Mouse (Mus musculus) cerebral cortex, adult 2 months (tissue): ENCODE measurements around the gene Zfp11.

Source experiments
- WGBS: fragments of 180-500 bp; shearing (Covaris S2); methylation state at CpG from one replicate; pipeline ENCODE4 v1.1.7; 2018; 5-methylcytosine and 5-hydroxymethylcytosine counted together

The Zfp11 gene

DNA sequence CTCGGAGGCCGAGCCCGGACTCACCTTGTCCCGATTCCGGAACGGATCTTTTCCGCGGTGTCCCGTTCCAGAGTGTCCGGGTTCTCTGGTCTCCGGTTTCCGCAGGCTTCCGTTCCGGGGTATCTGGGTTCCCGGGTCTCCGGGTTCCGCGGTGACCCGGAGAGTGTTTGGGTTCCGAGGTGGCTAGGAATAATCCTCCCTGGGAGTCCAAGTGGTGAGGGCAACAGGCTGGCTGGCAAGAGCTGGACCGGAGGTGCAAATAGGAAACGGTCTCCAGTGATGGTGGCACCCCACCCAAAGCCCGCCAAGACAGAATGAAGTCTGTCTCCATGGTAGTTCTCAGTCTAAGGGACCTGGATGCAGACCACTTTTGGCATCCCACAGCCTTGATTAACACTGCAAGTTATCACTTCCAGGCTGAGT lies at the start of gene Zfp11:
Gene Zfp11 (minus strand): TSS at position 64 of the 423 bp plus-strand sequence.
- WGBS: 1% methylated on average over 23 of the region's 23 CpGs

DNA sequence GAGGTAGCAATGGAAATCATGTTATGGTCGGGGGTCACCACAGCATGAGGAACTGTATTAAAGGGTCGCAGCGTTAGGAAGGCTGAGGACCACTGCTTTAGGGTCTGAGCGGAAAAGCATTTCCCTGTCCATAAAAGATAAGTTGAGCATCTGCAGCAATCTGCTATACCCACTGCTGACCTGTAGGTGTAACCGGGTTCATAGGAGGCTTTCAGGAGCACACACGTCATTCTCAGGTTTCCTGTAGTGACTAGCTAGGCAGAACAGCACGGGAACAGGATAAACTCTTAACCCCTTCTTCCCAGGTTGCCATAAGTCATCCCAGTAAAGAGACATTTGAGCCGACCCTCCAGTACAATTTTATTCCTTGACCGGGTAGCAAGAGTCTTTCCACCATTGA lies 47.1 kb upstream of the Zfp11 start:
- WGBS: 82% methylated on average over 9 of the region's 9 CpGs

DNA sequence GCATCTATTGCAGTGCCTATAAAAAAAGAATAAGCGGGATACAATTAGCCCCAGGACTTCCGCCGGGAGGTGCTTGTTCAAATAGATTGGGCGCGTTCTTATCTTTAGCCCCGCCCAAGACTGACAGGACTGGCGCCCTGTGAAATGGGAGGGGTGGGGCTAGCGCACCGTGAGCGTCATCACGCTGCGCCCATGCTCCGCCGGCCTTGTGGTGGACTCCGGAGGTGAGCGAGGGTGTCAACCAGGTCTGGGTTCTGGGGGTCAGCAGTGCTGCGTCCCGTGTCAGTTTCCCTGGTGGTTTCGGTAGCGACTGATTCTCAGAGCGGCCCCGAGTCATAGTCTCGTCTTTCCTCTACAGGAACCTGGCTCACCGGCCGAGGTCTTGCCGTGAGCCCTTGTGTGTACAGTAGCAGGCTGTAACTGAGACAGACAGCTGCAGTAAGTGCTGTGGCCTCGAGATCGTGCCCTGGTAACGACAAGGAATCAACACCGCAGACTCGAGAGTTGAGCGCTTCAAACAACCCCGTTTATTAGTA lies 45.5 kb upstream of the Zfp11 start, which contains the start of gene Mrps17:
Gene Mrps17 (plus strand): TSS at position 172 of the 536 bp plus-strand sequence.
- WGBS: under 1% methylated on average over 33 of the region's 33 CpGs

DNA sequence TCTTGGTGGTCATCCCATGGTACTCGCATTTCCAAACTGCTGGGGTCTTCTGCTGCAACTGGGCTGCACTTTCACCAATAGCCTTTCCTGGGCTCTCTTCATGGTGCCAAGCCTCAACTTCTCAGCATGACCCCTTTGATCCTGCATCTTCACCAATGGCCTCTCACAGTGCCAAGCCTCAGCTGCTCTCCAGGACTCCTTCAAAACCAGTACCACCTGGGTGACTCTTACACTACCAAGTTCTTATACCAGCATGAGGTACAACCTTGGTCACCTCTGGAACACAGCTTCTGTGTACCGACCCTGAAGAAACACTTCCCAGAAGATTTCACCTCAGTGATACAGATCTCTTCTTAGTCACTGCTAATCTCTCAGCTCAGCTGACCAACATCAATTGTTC lies 38.5 kb upstream of the Zfp11 start, which contains the start of gene Sept14:
Gene Sept14 (minus strand): TSS at position 101 of the 400 bp plus-strand sequence.
- 72% methylated on average over 2 of the region's 2 CpGs for WGBS

DNA sequence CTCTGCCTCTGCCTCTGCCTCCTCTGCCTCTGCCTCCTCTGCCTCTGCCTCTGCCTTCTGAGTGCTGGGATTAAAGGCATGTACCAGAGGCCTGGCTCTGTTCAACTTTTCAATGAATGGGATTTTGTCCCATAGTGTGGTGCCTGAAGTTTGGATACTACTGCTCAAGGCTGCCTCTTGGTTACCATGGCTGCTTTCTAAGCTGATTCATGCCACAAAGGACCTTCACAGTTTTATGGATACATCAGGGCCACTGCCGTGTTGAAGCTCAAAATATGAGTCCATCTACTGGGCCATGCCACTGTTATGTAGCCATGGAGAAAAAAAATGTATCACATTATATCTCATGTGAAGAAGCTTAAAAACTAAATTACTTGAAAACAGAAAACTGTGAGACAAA lies 31.8 kb upstream of the Zfp11 start:
- 76% methylated on average over 1 of the region's 1 CpGs for WGBS

DNA sequence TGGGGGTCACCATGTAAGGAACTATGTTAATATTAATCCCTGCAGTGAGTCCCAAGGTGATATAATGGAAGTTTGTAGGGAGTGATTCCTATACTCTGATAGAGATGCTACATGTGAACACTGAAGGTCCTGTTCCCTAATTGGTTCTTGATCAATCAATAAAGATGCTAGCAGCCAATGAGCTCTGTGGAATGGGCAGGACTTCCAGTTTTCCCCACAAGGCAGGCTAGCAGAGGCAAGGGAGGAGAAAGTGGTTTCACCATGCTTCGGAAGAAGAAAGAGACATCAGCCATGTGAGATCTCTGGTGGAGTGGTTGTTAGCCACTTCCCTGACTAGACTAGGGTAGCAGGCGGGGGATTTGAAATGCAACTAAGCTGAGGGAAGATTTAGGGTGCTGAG lies 30.6 kb upstream of the Zfp11 start:
- WGBS: 48% methylated on average over 2 of the region's 2 CpGs

DNA sequence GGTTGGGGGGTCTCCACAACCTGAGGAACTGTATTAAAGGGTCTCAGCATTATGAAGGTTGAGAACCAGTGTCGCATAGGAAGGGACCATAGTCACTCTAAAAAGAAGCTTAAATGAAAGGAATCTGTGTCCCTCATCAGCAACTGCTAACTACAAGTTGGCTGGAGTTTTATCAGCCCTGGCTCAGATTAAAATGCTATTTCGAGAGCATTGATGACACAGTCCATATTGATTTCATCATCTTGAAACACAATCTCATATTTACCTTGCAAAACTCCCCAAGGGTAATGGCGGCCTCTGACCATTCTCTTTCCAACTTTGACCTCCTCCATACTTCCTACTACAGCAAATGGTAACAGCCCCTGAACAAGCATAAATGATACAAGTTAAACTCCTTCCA lies 20.6 kb upstream of the Zfp11 start:
- WGBS: 87% methylated on average over 3 of the region's 3 CpGs

DNA sequence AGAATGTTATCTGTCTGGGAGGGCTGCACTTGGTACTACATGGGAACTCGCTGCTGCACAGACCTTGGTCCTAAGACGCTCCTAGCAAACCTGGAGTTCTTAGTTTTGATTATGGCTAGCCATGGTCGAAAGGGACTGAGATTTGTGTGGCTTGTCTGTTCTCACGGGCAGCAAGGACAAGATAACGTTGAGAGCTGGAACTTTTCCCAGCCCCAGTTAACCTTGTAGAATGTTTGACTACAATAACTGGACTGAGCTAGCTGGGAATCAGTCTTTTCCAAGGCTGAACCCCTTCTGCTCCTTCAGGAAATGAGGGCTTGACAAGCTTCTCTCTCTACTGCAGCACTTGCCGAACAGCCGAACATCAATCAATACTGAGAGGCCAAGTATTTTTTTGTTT lies 17.7 kb upstream of the Zfp11 start:
- 84% methylated on average over 7 of the region's 7 CpGs for WGBS

DNA sequence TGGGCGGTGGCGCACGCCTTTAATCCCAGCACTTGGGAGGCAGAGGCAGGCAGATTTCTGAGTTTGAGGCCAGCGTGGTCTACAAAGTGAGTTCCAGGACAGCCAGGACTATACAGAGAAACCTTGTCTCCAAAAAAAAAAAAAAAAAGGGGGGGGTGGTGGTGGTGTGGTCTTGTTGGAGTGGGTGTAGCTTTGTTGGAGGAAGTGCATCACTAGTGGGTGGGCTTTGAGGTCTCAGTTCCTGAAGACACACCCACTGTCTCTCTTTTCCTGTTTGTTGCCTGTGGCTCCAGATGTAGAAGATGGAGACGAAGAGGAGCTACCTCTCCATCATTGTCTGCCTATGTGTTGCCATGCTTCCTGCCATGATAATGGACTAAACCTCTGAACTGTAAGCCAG lies 15.2 kb upstream of the Zfp11 start:
- WGBS: 92% methylated on average over 5 of the region's 5 CpGs

DNA sequence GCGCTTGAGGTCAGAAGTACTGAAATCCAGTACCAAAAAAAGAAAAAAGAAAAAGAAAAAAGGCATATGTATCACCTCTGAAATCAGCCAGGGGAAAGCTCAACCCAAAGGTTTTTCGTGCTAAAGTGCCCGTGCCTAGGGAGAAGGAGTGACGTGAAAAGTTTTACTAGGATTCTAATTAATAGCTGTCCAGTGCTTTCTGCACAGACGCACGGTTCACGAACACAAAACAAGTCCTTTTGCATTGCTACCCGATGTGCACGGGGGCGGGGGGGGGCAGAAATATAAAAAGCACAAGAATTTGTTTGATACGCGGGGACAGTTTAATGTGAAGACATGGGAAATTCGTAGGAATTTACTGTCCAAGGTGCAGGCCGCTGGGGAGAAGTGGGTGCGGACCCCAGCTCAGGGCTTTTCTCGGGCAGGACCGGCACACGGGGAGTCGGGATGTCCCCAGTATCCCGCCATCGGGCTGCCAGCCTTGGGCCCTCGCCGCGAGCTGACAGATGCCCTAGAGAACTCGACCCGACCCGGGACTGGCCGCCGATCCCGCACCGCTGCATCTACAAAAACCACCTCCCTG lies 355 bp downstream of the Zfp11 start:
- WGBS: under 1% methylated on average over 31 of the region's 31 CpGs

DNA sequence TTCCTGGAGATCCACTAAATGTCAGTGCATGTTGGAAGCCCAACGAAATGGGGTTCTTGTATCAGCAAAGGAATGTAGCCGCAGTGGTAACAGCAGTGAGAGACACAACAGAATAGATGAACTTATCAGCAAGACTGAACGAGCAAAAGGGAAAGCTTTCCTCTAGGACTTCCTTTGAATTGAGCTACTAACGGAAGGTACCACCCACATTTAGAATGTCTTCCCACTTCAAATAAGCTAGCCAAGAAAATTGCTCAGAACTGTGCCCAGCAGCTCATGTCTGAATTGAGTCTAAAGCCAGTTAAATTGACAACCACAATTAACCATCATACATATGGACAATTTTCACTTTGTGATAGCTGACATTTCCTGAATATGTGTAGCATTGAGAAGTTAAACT lies 2.0 kb downstream of the Zfp11 start:
- 46% methylated on average over 4 of the region's 4 CpGs for WGBS

DNA sequence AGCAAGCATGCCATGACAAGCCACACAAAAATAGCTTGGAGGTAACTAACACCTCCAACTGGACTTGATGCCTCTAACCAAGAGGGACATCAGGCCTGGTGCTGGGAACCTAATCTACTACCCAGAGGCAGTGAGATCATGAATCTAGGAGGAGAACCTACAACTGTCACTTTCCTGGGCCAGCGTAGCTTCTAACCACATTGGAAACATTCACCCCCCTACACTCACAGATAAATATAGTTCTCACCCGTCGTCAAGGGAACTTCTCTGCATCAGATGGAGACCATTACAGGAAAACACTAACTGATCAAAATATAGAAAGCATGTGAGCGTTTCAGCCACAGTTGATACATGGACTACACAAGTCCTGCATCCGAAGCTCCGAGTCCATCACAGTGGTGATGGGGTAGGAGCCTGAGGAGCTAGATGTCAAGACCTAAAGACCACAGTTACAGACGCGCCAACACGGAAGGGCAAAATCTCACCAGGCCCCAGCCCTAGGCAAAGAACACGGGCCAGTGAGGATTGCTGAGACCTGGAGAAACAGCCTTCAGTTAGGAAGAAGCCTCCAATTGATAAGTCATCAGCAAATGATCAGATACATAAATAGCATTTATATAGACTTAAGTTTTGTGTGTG lies 3.5 kb downstream of the Zfp11 start:
- 67% methylated on average over 10 of the region's 10 CpGs for WGBS

DNA sequence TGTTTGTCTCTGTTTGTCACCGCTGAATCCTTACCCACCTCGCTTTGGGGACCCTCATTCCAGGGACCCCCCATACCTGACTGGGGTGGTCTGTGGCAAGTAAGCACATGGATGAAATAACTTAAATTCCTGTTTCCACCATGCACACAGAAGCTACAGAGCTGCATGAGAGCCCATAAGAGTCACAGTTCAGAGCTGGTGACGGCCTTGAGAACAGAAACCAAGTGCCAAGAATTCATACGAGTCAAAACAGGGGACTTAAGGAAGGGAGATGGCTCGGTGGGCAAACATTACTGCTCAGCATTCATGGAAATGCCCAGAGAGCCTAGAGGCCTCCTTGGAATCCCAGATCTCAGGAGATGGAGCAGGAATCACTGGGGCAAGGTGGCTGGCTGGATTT lies 5.8 kb downstream of the Zfp11 start:
- WGBS: 86% methylated on average over 5 of the region's 5 CpGs

DNA sequence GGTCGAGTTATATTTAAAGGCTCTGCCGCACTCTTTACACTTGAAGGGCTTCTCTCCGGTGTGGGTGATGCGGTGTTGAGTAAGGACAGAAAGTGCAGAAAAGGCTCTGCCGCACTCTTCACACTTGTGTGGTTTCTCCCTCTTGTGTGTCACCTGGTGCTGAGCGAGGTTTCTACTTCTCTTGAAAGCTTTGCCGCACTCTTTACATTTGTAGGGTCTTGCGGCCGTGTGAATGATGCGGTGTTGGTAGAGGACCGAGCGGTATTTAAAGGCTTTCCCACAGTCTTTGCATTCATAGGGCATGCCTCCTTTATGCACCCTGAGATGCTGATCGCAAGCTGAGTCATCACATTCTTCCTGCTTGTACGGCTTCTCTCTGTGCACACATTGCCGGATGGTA lies 12.0 kb downstream of the Zfp11 start:
- WGBS: 83% methylated on average over 15 of the region's 15 CpGs

DNA sequence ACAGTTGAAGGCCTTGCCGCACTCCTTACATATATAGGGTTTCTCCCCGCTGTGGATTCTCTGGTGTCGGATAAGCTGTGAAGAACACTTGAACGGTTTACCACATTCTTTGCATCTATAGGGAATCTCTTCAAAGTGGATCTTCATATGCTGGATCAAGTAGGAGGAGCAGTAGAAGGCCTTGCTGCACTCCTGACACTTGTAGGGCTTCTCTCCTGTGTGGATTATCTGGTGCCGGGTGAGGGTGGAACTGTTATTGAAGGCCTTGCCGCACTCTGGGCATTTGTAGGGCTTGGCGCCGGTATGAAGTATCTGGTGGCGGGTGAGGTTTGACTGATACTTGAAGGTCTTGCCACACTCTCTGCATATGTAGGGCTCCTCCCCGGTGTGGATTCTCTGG lies 12.9 kb downstream of the Zfp11 start:
- WGBS: 97% methylated on average over 10 of the region's 10 CpGs

DNA sequence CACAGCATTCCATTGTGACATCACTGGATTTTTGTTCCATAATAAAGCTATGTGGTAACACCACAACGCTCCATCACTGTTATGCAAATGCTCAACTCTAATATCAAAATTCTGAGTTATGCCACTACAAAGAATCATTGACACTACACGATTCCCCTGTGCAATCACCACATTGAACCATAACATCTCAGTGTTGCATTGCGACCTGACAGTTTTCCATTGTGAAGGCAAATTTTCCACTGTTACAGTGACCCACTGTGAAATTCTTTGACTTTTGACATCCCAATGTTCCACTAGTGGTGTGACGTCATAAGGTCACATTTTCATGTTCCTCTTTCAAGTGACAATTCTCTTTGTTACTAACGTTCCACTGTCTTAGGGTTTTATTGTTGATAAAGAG lies 19.0 kb downstream of the Zfp11 start:
- WGBS: 89% methylated on average over 5 of the region's 5 CpGs

DNA sequence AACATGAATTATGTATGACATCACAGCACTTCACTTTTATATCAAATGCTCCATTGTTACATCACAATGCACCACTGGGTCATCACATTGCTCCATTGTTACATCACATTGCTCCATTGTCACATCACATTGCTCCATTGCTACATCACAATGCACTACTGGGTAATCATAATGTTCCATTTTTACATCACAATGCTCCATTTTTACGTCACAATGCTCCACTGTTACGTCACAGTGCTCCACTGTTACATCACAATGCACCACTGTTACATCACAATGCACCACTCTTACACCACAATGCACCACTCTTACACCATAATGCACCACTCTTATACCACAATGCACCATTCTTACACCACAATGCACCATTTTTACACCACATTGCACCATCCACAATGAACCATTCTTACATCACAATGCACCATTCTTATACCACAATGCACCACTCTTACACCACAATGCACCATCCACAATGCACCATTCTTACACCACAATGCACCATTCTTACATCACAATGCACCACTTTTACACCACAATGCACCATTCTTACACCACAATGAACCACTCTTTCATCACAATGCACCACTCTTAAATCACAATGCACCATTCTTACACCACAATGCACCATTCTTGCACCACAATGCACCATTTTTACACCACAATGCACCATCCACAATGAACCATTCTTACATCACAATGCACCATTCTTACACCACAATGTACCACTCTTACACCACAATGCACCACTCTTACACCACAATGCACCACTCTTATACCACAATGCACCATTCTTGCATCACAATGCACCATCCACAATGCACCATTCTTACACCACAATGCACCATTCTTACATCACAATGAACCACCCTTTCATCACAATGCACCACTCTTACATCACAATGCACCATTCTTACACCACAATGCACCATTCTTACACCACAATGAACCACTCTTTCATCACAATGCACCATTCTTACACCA lies 37.3 kb downstream of the Zfp11 start:
- 89% methylated on average over 2 of the region's 2 CpGs for WGBS

DNA sequence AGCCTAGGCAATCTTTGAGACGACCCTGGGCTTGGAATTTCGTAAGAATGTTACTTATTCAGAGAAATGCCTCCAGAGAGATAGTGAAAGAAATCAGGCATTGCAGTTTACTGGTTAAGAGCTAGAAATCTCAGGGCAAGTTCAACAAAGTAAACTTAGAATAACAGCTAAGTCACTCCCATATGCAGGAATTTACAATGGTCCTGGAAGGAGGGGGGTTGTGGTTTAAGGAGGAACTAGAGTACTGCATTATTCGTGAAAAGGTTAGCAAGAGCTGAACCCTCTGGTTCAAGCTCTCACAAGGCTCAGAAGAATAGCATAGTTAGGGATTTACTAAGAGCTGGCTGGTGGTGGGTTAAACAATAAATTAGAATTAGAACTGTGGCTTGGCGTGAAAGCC lies 43.3 kb downstream of the Zfp11 start:
- WGBS: 86% methylated on average over 4 of the region's 4 CpGs

DNA sequence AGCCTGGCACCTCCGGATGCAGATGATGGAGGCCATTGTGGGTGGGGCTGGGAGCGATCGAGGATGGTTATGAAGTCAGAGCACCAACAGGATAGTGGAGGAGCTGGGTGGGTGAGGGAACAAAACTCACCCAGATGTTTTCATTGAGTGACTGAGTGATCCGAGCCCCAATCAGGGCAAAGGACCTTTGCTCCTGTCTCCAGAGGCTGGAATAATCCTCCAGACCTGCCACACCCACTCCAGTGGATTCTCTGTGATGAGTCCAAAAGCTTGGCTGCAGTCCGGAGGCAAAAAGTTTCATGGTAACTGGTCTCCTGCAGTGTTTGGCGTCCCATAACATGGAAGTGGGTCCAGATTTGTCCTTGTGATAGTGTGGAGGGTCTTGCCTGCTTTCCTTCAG lies 43.8 kb downstream of the Zfp11 start:
- WGBS: 84% methylated on average over 6 of the region's 6 CpGs

DNA sequence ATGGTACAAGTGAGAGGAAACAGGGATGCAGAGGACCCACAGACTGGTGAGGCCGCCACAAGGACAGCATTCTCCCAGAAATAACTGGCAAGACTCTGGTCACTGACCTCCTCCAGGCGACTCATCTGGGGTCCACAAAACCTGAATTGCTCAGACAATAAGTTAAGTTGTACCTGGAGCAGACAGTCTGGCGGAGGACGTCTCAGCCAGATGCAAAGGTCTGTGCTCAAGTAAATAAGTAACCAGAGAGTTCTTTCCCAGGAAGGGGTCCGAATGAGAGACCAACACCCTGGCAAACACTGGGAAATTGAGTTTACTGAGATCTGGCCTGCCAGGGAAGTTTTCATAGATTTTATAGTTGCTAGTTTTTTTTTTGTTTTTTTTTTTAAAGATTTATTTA lies 48.5 kb downstream of the Zfp11 start:
- 93% methylated on average over 5 of the region's 5 CpGs for WGBS

DNA sequence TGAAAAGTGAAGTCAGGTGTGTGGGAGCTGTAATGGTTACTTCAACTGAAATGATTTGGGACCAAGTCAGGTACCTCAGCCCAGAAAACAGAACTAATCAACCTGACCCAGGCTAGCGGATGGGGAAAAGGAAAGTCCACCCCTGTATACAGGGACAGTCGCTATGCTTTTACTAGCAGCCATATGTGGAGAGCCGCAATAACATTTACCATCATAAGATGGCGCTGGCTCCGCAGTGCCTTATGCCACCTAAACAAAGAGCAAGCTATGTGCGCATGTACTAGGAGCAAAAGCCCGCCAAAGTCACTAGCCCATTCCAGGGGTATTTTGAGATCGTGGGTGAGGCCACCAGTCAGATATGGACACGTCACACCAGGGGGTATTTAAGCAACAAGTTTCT lies 49.3 kb downstream of the Zfp11 start:
- WGBS: 54% methylated on average over 9 of the region's 9 CpGs

DNA sequence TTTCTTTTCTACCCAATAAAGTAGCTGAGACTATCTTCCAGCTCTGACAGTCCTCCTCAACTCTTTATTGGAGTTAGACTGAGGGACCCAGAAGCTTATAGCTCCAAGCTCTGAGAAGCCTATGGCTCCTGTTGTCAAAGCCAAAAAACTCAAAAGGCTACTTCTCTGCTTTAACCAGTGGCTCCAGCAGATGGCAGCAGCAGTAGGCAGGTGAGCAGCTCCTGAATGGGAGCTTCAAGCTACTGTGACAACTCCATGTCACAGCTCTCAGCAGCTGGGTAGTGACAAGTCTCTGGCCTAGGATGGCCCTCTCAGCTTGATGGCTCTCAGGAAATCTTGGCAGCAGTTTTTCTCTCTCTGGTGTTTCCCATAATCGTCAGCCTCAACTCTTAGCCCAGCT lies 58.8 kb downstream of the Zfp11 start:
- WGBS: 0% methylated on average over 1 of the region's 1 CpGs
